Comparison of ENCODE assay signal across 15 mouse cellular contexts in the genomic region with DNA sequence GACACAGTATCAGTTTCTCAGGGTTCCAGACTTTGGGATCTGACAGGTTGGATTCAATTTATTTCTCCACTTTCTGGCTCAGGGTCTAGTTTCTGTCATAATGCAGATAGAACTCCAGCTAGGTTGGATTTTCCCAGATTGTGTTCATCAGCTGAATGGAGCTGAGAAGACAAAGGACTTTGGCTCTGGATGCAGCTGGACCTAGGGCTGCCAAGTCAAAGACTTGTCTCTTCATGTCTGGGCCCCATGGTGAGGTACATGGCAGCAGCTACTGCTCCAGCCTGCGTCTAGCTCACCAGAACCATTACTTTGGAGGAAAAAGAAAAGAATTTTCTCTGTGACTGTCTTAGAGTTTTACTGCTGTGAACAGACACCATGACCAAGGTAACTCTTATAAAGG.
"Had no signal": no experiment of that assay in that cellular context is flagged by ENCODE, and none has a peak within 500 bp of the region (broad histone marks: within the 10 kb centered on the region; RNA-seq: fewer than 3 reads in every experiment).

No protein-coding gene starts in this region.

- H3K27me3 ChIP-seq: neural tube, embryonic 15.5 days; stomach, embryonic 15.5 days had no signal

- H3K4me3 ChIP-seq: neural tube, embryonic 15.5 days; stomach, embryonic 15.5 days had no signal

- DNase-seq: retina, postnatal 1 day; right cerebral cortex, adult 18-20 months; right cerebral cortex, postnatal 14 days; right cerebral cortex, postnatal 25 days; right cerebral cortex, postnatal 4 days; spleen, adult 18-20 months; thymus, adult 18-20 months; thymus, adult 2 months; thymus, postnatal 14 days; thymus, postnatal 25 days; thymus, postnatal 36 days; thymus, postnatal 4 days had no signal

- H3K9me3 ChIP-seq: neural tube, embryonic 15.5 days; stomach, embryonic 15.5 days had no signal

- H3K9ac ChIP-seq: neural tube, embryonic 15.5 days; stomach, embryonic 15.5 days had no signal

- H3K4me2 ChIP-seq: neural tube, embryonic 15.5 days; stomach, embryonic 15.5 days had no signal

- H3K27ac ChIP-seq: neural tube, embryonic 15.5 days; stomach, embryonic 15.5 days; stomach, postnatal 0 days had no signal
